Mouse (Mus musculus): ENCODE data around the gene Olfr819. TPM values are rescaled to one million over a fixed set of nuclear protein-coding genes. Genes with fewer than 3 reads are reported as not detected.
"Not testable (repeated sequence)": the region's sequence is repeated elsewhere in the genome, so short reads cannot be mapped to it uniquely, and the experiment has no call there.

The Olfr819 gene
- polyA plus RNA-seq (2014; fragmentation: Nextera tagmentation; extraction: Ambion mirVana) = not detected in 2 replicates

- H3K4me3 ChIP-seq (ENCODE audit: low read depth, low read length); H3K9ac ChIP-seq (replicated peaks; ENCODE audit: low read depth, low read length); H3K4me2 ChIP-seq (ENCODE audit: low read depth, low read length); ATAC-seq (ENCODE audit: low read depth); H3K27ac ChIP-seq (ENCODE audit: low read depth, low read length); H3K9me3 ChIP-seq (ENCODE audit: control insufficient read depth, low read length); H3K4me1 ChIP-seq (ENCODE audit: control insufficient read depth, insufficient read depth, low read length); H3K27me3 ChIP-seq (ENCODE audit: control insufficient read depth, insufficient read depth, low read length); H3K36me3 ChIP-seq (ENCODE audit: control insufficient read depth, insufficient read depth, low read length): not testable (repeated sequence)
- 80% methylated on average over 2 of the region's 2 CpGs for WGBS
Measured at GRCm38 (mm10) chr10:129967166-129967565, at the start of gene Olfr819. Olfr819 (minus strand) TSS chr10:129967266.

GRCm38 (mm10) chr10:130012321-130012720 is 45.3 kb upstream of the Olfr819 start, which contains the start of gene Olfr820:
Olfr820 (plus strand) TSS chr10:130012621.
- no peak within 1 kb of the TSS for H3K4me2 ChIP-seq (ENCODE audit: low read depth, low read length)
- no peaks in the 10 kb centered on the region for H3K4me1 ChIP-seq (ENCODE audit: control insufficient read depth, insufficient read depth, low read length)
- no peak within 1 kb of the TSS for H3K9ac ChIP-seq (replicated peaks; ENCODE audit: low read depth, low read length)
- no peak within 1 kb of the TSS for H3K27ac ChIP-seq (ENCODE audit: low read depth, low read length)
- no peaks in the 10 kb centered on the region for H3K36me3 ChIP-seq (ENCODE audit: control insufficient read depth, insufficient read depth, low read length)
- no peak for ATAC-seq (ENCODE audit: low read depth)
- H3K4me3 ChIP-seq (ENCODE audit: low read depth, low read length) = no peak within 1 kb of the TSS
- H3K27me3 ChIP-seq (ENCODE audit: control insufficient read depth, insufficient read depth, low read length) = no peaks in the 10 kb centered on the region
- H3K9me3 ChIP-seq (ENCODE audit: control insufficient read depth, low read length) = no peaks in the 10 kb centered on the region

GRCm38 (mm10) chr10:130005366-130005765 is 38.3 kb upstream of the Olfr819 start:
- H3K27me3 ChIP-seq (ENCODE audit: control insufficient read depth, insufficient read depth, low read length); H3K36me3 ChIP-seq (ENCODE audit: control insufficient read depth, insufficient read depth, low read length); H3K27ac ChIP-seq (ENCODE audit: low read depth, low read length); H3K4me2 ChIP-seq (ENCODE audit: low read depth, low read length); H3K9me3 ChIP-seq (ENCODE audit: control insufficient read depth, low read length); H3K9ac ChIP-seq (replicated peaks; ENCODE audit: low read depth, low read length); H3K4me1 ChIP-seq (ENCODE audit: control insufficient read depth, insufficient read depth, low read length); ATAC-seq (ENCODE audit: low read depth); H3K4me3 ChIP-seq (ENCODE audit: low read depth, low read length): not testable (repeated sequence)
- WGBS = 89% methylated on average over 4 of the region's 4 CpGs

GRCm38 (mm10) chr10:130004104-130004503 is 37.0 kb upstream of the Olfr819 start:
- H3K4me2 ChIP-seq (ENCODE audit: low read depth, low read length); H3K27ac ChIP-seq (ENCODE audit: low read depth, low read length); H3K27me3 ChIP-seq (ENCODE audit: control insufficient read depth, insufficient read depth, low read length); H3K9ac ChIP-seq (replicated peaks; ENCODE audit: low read depth, low read length); H3K9me3 ChIP-seq (ENCODE audit: control insufficient read depth, low read length); H3K4me3 ChIP-seq (ENCODE audit: low read depth, low read length); ATAC-seq (ENCODE audit: low read depth); H3K4me1 ChIP-seq (ENCODE audit: control insufficient read depth, insufficient read depth, low read length); H3K36me3 ChIP-seq (ENCODE audit: control insufficient read depth, insufficient read depth, low read length): not testable (repeated sequence)
- 86% methylated on average over 4 of the region's 4 CpGs for WGBS

- WGBS = no CpG with 5 or more reads among the region's 1 CpGs
- not testable (repeated sequence) for H3K4me1 ChIP-seq (ENCODE audit: control insufficient read depth, insufficient read depth, low read length); H3K9ac ChIP-seq (replicated peaks; ENCODE audit: low read depth, low read length); H3K4me2 ChIP-seq (ENCODE audit: low read depth, low read length); H3K4me3 ChIP-seq (ENCODE audit: low read depth, low read length); H3K9me3 ChIP-seq (ENCODE audit: control insufficient read depth, low read length); H3K36me3 ChIP-seq (ENCODE audit: control insufficient read depth, insufficient read depth, low read length); H3K27ac ChIP-seq (ENCODE audit: low read depth, low read length); ATAC-seq (ENCODE audit: low read depth); H3K27me3 ChIP-seq (ENCODE audit: control insufficient read depth, insufficient read depth, low read length)
Measured at GRCm38 (mm10) chr10:129984962-129985361, 17.9 kb upstream of the Olfr819 start, which contains the start of gene Gm10310. Gm10310 (minus strand) TSS chr10:129985062.

GRCm38 (mm10) chr10:129981867-129982266 is 14.8 kb upstream of the Olfr819 start:
- H3K9ac ChIP-seq (replicated peaks; ENCODE audit: low read depth, low read length); ATAC-seq (ENCODE audit: low read depth); H3K27ac ChIP-seq (ENCODE audit: low read depth, low read length); H3K4me2 ChIP-seq (ENCODE audit: low read depth, low read length); H3K36me3 ChIP-seq (ENCODE audit: control insufficient read depth, insufficient read depth, low read length); H3K27me3 ChIP-seq (ENCODE audit: control insufficient read depth, insufficient read depth, low read length); H3K9me3 ChIP-seq (ENCODE audit: control insufficient read depth, low read length); H3K4me3 ChIP-seq (ENCODE audit: low read depth, low read length); H3K4me1 ChIP-seq (ENCODE audit: control insufficient read depth, insufficient read depth, low read length): not testable (repeated sequence)
- WGBS = no CpG with 5 or more reads among the region's 3 CpGs

GRCm38 (mm10) chr10:129976040-129976439 is 9.0 kb upstream of the Olfr819 start, which contains the start of gene Olfr247:
Olfr247 (minus strand) TSS chr10:129976140.
- H3K4me1 ChIP-seq (ENCODE audit: control insufficient read depth, insufficient read depth, low read length); H3K36me3 ChIP-seq (ENCODE audit: control insufficient read depth, insufficient read depth, low read length); H3K27me3 ChIP-seq (ENCODE audit: control insufficient read depth, insufficient read depth, low read length); H3K9ac ChIP-seq (replicated peaks; ENCODE audit: low read depth, low read length); ATAC-seq (ENCODE audit: low read depth); H3K4me3 ChIP-seq (ENCODE audit: low read depth, low read length); H3K9me3 ChIP-seq (ENCODE audit: control insufficient read depth, low read length); H3K27ac ChIP-seq (ENCODE audit: low read depth, low read length); H3K4me2 ChIP-seq (ENCODE audit: low read depth, low read length): not testable (repeated sequence)
- no CpG with 5 or more reads among the region's 2 CpGs for WGBS

- H3K9me3 ChIP-seq (ENCODE audit: control insufficient read depth, low read length); H3K4me1 ChIP-seq (ENCODE audit: control insufficient read depth, insufficient read depth, low read length); ATAC-seq (ENCODE audit: low read depth); H3K4me2 ChIP-seq (ENCODE audit: low read depth, low read length); H3K27me3 ChIP-seq (ENCODE audit: control insufficient read depth, insufficient read depth, low read length); H3K27ac ChIP-seq (ENCODE audit: low read depth, low read length); H3K9ac ChIP-seq (replicated peaks; ENCODE audit: low read depth, low read length); H3K36me3 ChIP-seq (ENCODE audit: control insufficient read depth, insufficient read depth, low read length); H3K4me3 ChIP-seq (ENCODE audit: low read depth, low read length): not testable (repeated sequence)
- WGBS = no CpG with 5 or more reads among the region's 3 CpGs
Measured at GRCm38 (mm10) chr10:129972994-129973393, 5.9 kb upstream of the Olfr819 start.

GRCm38 (mm10) chr10:129966232-129966631 is 834 bp downstream of the Olfr819 start:
- H3K27me3 ChIP-seq (ENCODE audit: control insufficient read depth, insufficient read depth, low read length); H3K4me3 ChIP-seq (ENCODE audit: low read depth, low read length); H3K4me1 ChIP-seq (ENCODE audit: control insufficient read depth, insufficient read depth, low read length); H3K36me3 ChIP-seq (ENCODE audit: control insufficient read depth, insufficient read depth, low read length); H3K27ac ChIP-seq (ENCODE audit: low read depth, low read length); H3K4me2 ChIP-seq (ENCODE audit: low read depth, low read length); ATAC-seq (ENCODE audit: low read depth); H3K9me3 ChIP-seq (ENCODE audit: control insufficient read depth, low read length); H3K9ac ChIP-seq (replicated peaks; ENCODE audit: low read depth, low read length): not testable (repeated sequence)
- WGBS = 93% methylated on average over 2 of the region's 3 CpGs
